Mouse (Mus musculus) telencephalon, adult 2 months (tissue): ENCODE measurements around the gene Arl4a.

Experiments
- DNase-seq: peaks from one replicate; pipeline ENCODE4 v3.0.0-alpha.2; 2011; ENCODE audit warnings: low read depth, low spot score

Gene Arl4a

DNA sequence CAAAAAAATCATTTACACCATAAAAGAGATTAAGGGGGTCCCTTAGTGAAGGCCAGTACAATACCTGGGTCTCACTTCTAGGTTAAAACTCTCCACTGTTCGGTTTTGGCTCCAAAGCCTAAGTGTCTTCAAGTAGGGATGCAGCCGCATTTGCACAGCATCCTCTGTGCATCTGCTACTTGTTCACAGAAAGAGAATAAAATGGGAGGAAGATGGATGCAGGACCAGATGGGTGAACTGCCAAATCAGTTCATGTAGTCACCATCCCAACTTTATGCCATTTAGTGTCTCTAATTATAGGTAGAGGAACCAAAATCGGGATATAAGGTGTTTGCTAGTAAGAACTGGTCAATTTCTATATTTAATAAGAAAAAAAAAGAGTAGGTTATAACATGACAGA, 69.7 kb downstream of the Arl4a start:
- no peak for DNase-seq

DNA sequence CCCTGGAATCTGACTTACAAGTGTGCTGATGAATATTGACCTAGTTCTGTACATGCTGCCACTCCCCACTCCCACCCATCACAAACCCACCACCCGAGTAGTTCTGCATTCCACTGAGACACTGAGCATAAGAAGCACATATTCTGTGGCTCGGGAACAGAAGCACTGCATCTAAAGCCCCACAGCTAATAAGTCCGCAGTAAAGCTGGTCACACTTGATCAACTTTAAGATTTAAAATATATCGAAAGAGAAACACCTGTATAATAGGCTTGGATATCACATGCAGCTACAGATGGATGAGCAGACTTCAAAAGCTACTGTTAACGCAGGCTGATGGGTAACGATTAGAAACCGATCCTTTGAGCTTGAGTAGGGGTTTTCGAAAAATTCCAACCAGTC, 78.7 kb downstream of the Arl4a start:
- no peak for DNase-seq

DNA sequence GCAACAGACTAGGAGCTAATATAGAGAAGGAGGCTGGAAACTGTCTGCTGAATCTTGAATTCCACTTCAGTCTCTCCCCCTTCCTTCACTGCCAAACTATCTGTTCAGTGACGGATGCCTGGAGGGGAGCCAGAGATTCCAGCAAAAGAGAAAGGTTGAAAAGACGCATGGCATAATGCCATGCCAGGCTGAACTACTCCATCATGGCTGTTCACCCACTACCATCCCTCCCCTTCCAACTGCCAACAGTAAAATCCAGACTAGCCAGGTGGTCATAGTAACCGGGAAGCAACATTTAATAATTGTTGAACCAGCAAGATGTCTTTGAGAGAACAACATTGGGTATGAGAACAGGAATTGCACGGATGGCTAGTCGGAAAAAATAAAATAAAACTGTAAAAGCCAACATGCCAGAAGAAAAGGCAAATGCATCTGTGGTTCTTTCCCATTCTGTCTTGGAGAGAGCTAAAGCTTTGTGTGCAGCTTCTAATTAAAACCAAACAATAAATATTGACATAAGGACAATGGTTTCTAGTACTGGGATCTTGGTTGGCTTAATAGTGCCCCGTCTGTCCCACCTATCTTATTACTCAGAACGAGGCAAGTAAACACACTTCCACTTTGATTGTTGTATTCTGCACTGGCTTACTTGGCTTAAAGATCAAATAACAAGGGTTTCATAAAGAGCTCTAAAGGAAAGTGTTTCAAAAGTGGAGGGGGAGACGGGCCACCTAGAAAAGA, 79.7 kb downstream of the Arl4a start:
- no peak for DNase-seq

DNA sequence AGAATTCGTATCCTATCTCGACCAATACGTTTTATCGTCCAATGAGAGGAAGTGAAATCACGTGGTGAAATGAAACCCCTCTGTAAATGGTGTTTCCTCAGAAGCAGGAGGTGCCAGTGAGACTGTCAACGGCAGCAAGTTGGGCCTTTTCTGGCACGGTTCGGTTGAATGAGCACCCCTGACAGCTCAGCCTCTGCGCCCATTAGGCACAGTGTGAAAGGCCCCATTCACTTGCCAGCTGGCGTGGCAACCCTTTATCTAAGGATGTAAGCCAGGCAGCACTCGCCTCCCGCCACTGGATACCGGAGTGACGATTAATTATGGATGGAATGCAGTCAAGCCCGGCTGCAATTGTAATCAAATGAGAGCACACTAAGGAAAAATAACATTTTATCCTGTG, 81.4 kb downstream of the Arl4a start:
- no peak for DNase-seq
